Mouse (Mus musculus) kidney, adult 11 months (tissue): ENCODE data around the gene Igsf21.

Source experiments
- DNase-seq: peaks from one replicate; pipeline ENCODE4 v3.0.0; 2022

Igsf21 gene

DNA sequence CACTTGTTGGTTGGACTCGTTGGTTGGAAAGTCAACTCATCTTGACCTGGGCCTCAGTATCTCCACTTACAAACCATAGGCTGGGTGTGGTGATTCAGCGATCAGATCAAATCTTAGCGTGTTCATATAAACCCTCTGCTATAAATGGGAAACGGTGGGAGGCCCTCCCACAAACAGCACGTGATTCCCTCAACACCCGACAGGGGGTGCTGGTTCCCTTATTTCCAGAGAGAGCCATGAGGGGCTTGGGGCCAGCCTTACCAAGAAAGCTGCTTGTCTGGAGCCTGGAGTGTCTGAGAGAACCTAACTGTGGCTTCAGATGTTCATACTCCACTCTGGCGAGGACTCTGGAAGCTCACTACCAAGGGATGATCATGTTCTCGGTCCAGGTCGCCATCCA, 106.1 kb downstream of the Igsf21 start:
- no peak for DNase-seq

DNA sequence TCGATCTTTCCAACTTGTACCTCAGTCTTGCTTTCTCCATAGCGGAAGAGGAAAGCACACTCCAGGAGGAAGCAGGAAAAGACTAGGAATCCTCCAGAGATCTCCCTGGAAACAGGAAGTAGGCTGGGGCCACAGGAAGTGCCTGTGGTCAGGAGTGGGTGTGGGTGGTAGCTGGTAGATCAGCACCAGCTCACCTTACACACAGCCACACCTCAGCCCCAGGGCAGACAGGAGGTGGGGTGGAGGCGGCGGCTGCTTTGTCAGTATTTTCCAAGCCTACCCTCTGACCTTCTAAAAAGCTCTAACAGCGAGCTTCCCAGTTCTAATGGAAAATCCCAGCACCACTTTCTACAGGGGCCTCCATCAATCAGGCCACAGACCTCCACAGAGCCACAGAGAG, 107.7 kb downstream of the Igsf21 start:
- no peak for DNase-seq

- DNase-seq, result no peak
These were observed 114.8 kb downstream of the Igsf21 start for GRCm38 (mm10) chr4:140131625-140132321.

DNA sequence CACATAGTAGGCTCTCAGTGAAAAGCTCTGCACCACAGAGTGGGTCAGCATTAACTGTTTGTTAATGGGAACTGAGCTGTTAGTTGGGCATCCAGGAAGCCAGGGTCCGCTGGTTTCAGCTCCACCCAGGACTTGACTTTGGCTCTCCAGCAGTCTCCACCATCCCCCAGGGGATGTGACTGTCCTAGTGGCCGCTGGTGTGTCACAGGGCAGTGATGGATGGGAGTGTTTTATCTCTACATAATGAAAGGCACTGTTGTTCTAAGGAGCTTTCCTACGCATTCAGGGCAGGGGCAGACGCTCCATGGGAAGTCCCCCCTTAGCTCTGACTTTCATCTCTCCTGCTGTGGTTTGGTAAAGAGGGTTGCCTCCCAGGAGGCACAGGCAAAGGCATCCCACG, 115.4 kb downstream of the Igsf21 start:
- DNase-seq, result no peak

- DNase-seq, result no peak
These were observed 116.9 kb downstream of the Igsf21 start for GRCm38 (mm10) chr4:140129553-140130275.

DNA sequence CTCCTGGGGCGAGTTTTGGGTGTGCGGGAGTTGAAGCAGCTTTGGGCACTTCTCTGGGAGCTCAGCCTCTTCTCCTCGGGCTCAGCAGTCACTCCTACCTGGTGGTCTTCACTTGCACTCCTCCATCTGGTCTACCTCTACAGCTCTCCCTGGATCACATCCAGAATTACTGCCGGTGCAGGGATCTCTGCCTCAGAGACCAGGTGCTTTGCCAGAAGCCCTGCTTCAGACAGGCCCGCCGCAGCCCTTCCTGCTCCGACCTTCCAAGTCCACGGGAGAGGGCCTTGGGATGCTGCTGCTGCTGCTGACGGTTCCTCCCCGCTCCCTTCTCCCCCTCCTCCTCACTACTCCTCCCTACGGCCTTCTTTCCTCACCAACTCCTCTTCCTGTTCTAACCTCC, 118.5 kb downstream of the Igsf21 start:
- no peak for DNase-seq

DNA sequence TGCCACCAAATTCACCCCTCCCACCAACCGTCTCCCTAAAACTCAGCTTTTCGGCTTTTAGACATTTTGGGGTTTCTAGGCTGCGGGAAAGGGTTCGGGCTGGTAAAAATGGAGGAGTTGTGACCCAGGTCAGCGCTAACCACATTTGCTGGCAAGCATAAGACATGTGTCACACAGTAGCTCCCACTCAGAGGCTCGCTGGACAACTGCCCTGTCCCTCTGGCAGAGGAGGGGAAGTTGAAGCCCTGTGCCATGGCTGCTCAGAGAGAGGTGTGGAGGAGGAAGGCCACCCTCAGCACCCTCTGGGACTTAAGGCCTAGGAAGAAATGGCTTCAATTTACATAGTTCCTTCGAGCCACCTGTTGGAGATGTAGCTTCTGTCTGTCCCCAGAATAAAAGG, 120.8 kb downstream of the Igsf21 start:
- no peak for DNase-seq

GRCm38 (mm10) chr4:140122534-140122933, 124.0 kb downstream of the Igsf21 start:
- no peak for DNase-seq

DNA sequence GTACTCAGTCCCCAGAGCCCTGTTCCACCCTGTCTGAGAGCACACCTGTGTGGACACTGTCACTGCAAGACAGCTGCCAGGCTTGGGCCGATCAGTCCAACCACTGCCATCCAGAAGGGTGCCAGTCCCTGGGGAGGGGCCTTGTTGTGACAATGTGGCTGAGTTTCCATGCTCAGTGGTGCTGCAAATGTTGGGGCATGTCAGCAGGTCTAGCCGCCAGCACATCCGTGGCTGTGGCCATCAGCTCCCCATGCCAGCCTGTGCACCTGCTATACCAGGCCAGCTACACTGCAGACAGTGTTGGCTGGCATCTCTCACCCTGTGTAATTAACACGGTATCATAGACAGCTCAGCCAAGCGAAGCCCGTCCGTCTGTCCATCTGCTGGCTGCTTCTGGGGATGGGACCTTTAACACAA, 129.3 kb downstream of the Igsf21 start:
- DNase-seq, result no peak

DNA sequence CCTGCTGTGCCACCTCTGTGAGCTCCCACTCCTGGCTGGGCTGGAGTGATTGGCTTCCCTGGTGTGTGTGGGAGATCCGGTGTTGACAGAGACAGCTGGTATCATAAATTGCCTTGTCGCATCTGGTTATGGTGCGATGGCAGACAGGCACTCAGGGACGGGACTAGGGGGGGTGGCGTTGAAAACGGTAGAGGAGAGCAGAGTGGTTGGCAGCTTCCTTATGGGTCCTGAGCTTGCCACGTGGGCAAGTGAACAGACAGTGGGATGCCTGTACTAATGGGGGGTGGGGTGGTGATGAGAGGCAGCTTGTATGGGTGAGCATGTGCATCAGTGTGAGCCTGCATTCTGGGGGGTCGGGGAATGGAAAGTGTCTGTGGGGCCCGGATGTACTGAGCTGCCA, 130.8 kb downstream of the Igsf21 start:
- DNase-seq, result no peak

GRCm38 (mm10) chr4:140115053-140115452, 131.5 kb downstream of the Igsf21 start:
- DNase-seq, result no peak

- peak; percentile 25 for DNase-seq
These were observed 132.7 kb downstream of the Igsf21 start for GRCm38 (mm10) chr4:140113690-140114475.

- no peak for DNase-seq
These were observed 137.0 kb downstream of the Igsf21 start for GRCm38 (mm10) chr4:140109626-140109948.

DNA sequence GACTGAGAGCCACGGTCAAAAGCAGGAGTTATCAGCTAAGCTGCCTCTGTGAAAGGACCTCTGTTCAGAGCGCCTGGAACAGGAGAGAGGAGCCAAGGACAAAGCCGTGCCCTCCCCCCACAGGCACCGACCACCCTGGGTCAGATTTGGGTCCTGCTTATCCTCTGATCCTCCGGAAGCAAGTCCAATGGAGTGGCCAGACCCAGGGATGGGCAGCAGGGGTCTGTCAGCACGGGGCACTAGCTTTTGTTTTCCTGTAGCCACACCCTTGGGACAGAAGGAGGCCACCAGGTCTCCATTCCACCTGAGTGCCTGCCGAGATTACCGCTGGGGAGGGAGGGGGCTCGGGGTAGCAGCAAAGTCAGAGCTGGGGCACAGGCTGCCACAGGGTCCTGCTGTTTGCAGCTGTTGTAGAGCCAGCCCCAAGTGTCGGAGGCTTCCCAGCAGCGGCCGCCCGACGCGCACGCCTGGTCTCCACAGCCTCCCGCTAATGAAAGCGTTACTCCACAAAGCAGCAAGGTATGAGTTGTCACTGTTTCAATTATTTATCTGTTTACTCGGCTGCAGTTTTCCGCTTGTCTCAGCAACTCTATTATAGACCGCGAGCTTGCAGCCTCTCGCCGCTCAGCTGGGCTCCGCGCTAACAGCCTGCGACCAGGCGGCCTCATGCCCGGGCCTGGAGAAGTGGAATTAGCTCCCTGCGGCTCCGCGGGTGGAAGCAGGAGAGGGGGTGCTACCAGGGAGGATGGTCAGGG, 137.5 kb downstream of the Igsf21 start:
- no peak for DNase-seq

DNA sequence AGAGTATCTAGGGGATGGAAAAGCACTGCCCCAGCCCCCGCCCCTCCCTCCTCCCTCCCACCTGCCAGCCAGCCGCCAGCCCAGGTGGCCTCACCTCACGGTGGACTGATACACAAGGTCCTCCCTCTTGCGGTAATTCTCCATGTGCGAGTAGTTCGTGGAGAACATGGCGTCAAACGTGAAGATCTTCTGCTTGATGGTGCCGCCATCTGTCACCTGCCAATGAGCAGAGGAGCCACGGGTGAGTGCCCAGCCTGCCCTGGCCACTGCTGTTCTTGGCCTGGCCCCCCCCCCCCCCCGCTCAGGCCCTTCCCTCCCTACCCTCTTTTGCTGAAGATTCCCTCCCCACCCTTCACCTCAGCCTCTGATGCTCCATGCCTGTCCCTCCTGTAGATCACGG, 139.4 kb downstream of the Igsf21 start:
- no peak for DNase-seq

DNA sequence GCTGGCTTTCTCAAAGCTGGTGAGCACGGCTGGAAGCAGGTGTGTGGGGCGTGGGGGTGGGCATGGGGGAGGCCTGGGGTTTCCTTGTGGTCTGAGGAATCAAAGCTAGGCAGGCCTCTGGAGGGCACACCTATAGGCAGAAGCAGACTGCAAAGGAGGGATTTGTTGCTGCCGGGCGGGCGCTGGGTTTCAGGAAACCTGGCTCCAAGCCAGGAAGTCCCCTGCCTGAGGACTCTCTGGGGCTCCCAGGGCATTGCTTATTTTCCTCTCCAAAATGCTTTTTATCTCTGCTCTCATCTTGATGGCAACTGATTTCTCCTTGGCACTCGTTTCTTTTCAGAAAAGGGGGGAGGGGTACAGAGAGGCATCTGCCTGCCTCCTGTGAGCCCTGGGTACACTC, 141.8 kb downstream of the Igsf21 start:
- no peak for DNase-seq

- DNase-seq, result no peak
These were observed 143.1 kb downstream of the Igsf21 start for GRCm38 (mm10) chr4:140103341-140104027.

- no peak for DNase-seq
These were observed 143.9 kb downstream of the Igsf21 start for GRCm38 (mm10) chr4:140102581-140103200.

GRCm38 (mm10) chr4:140101106-140101505, 145.5 kb downstream of the Igsf21 start:
- DNase-seq, result no peak

- DNase-seq, result no peak
These were observed 146.4 kb downstream of the Igsf21 start for GRCm38 (mm10) chr4:140100141-140100540.

GRCm38 (mm10) chr4:140096283-140096682, 150.3 kb downstream of the Igsf21 start:
- DNase-seq, result no peak

DNA sequence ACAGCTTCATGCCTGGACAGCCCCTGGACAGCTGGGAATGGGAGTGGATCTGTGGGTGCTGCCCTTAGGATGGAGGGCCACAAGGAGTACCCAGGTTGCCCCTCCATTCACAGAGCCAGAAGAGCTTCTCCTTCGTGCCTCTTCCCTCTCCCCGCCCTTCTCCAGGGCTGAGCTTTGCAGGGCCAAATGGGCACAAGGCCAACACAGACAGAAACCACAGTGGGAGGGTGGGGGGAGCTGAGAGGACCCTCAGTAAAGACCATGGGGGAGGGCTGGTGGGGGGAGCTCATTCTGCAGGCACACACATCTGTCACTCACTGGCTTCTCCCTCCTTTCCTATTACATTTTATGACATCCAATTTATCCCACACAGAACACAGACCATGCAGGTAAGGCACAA, 151.7 kb downstream of the Igsf21 start:
- DNase-seq, result no peak
